Mouse (Mus musculus): ENCODE data around the gene BC030500.

GRCm38 (mm10) chr8:58931066-58931465, 19.5 kb downstream of the BC030500 start:
- TF ChIP-seq CTCF (IDR thresholded peaks at IDR 0.05; ENCODE audit: low read depth, low read length) = no peak
- TF ChIP-seq POLR2A (IDR thresholded peaks at IDR 0.05; ENCODE audit: borderline replicate concordance, low read depth, low read length) = no peak

Measured in bone marrow macrophage, adult 2 months (primary cell).